Mouse (Mus musculus) erythroblast, embryonic 14.5 days (primary cell): ENCODE results near the gene Pofut2.

Experiments
- GATA1 ChIP-seq: IDR thresholded peaks from 2 replicates; pipeline ENCODE4 v1.6.1; 2012; ENCODE audit warnings: low read length, inconsistent platforms, mixed read lengths
- TAL1 ChIP-seq: IDR thresholded peaks from 3 replicates; pipeline ENCODE4 v1.6.1; 2012; ENCODE audit warnings: low read length, inconsistent platforms, mixed read lengths

- TF ChIP-seq GATA1: no peak
- no peak for TF ChIP-seq TAL1
Measured at GRCm38 (mm10) chr10:77267027-77267426, 8.0 kb downstream of the Pofut2 start.
